Mouse (Mus musculus): ENCODE results near the gene Idh2. TPM values are rescaled to one million over a fixed set of nuclear protein-coding genes. Genes with fewer than 3 reads are reported as not detected.

Idh2 gene
- total RNA-seq, 1 experiment: 108 TPM

- DNase-seq (ENCODE audit: low read depth, low spot score): no peak
- peaks cover 26% of the 10 kb centered on the region; the same call in 1 of the 2 replicates for H3K36me3 ChIP-seq (ENCODE audit: control insufficient read depth, insufficient read depth, low read length, poor library complexity, severe bottlenecking)
- TF ChIP-seq ZNF384 (IDR thresholded peaks at IDR 0.05; ENCODE audit: low read depth, low read length) (no peak), CHD2 (IDR thresholded peaks at IDR 0.05; ENCODE audit: low read depth, low read length) (no peak), ZC3H11A (IDR thresholded peaks at IDR 0.05; ENCODE audit: borderline replicate concordance, low read depth, low read length) (no peak), HCFC1 (IDR thresholded peaks at IDR 0.05; ENCODE audit: borderline replicate concordance, insufficient read depth, low read length) (no peak), MAFK (IDR thresholded peaks at IDR 0.05; ENCODE audit: insufficient read depth, low read depth, low read length) (no peak)
- no peak overlapping the region for H3K27ac ChIP-seq (ENCODE audit: insufficient read depth, low read depth, low read length, poor library complexity, severe bottlenecking)
- H3K4me3 ChIP-seq (ENCODE audit: insufficient read depth in 1 of 2, low read depth in 1 of 2, low read length in 2 of 2, poor library complexity in 1 of 2, severe bottlenecking in 1 of 2): no peak overlapping the region
- H3K9me3 ChIP-seq (ENCODE audit: control insufficient read depth, insufficient read depth, low read depth, low read length): no peaks in the 10 kb centered on the region
- in situ Hi-C loops (cut with MboI; ENCODE audit: low sequenced_read_pairs in 2 of 2, unreplicated experiment in 2 of 2): no loop called here
- no peak overlapping the region for H3K9ac ChIP-seq (ENCODE audit: insufficient read depth, low read depth, low read length, poor library complexity, severe bottlenecking)
- peaks cover 15 to 50% of the 10 kb centered on the region in 2 experiments for H3K4me1 ChIP-seq (ENCODE audit: control insufficient read depth in 2 of 2, insufficient read depth in 2 of 2, low read length in 2 of 2, poor library complexity in 1 of 2)
Observed at GRCm38 (mm10) chr7:80073506-80073905, 41.7 kb downstream of the Idh2 start.

- Histone ChIP-seq H3K4me1 (ENCODE audit: control insufficient read depth in 2 of 2, insufficient read depth in 2 of 2, low read length in 2 of 2, poor library complexity in 1 of 2) (peaks cover 22 to 50% of the 10 kb centered on the region in 2 experiments), H3K9ac (ENCODE audit: insufficient read depth, low read depth, low read length, poor library complexity, severe bottlenecking) (no peak overlapping the region), H3K27ac (ENCODE audit: insufficient read depth, low read depth, low read length, poor library complexity, severe bottlenecking) (no peak overlapping the region), H3K36me3 (ENCODE audit: control insufficient read depth, insufficient read depth, low read length, poor library complexity, severe bottlenecking) (peaks cover 26% of the 10 kb centered on the region; the same call in 1 of the 2 replicates), H3K9me3 (ENCODE audit: control insufficient read depth, insufficient read depth, low read depth, low read length) (no peaks in the 10 kb centered on the region), H3K4me3 (ENCODE audit: insufficient read depth in 1 of 2, low read depth in 1 of 2, low read length in 2 of 2, poor library complexity in 1 of 2, severe bottlenecking in 1 of 2) (no peak overlapping the region)
- in situ Hi-C loops (cut with MboI; ENCODE audit: low sequenced_read_pairs in 2 of 2, unreplicated experiment in 2 of 2): no loop called here
- no peak for TF ChIP-seq CHD2 (IDR thresholded peaks at IDR 0.05; ENCODE audit: low read depth, low read length)
- no peak for TF ChIP-seq ZNF384 (IDR thresholded peaks at IDR 0.05; ENCODE audit: low read depth, low read length)
- DNase-seq (ENCODE audit: low read depth, low spot score): no peak
Observed at GRCm38 (mm10) chr7:80072297-80072696, 42.9 kb downstream of the Idh2 start.

- H3K27ac ChIP-seq (ENCODE audit: insufficient read depth, low read depth, low read length, poor library complexity, severe bottlenecking): no peak overlapping the region
- no peak overlapping the region for H3K4me3 ChIP-seq (ENCODE audit: insufficient read depth in 1 of 2, low read depth in 1 of 2, low read length in 2 of 2, poor library complexity in 1 of 2, severe bottlenecking in 1 of 2)
- H3K9me3 ChIP-seq (ENCODE audit: control insufficient read depth, insufficient read depth, low read depth, low read length): no peaks in the 10 kb centered on the region
- in situ Hi-C loops (cut with MboI; ENCODE audit: low sequenced_read_pairs in 2 of 2, unreplicated experiment in 2 of 2): no loop called here
- H3K4me1 ChIP-seq (ENCODE audit: control insufficient read depth in 2 of 2, insufficient read depth in 2 of 2, low read length in 2 of 2, poor library complexity in 1 of 2): peaks cover 25 to 46% of the 10 kb centered on the region in 2 experiments
- no peak overlapping the region for H3K9ac ChIP-seq (ENCODE audit: insufficient read depth, low read depth, low read length, poor library complexity, severe bottlenecking)
- no peak for TF ChIP-seq ZC3H11A (IDR thresholded peaks at IDR 0.05; ENCODE audit: borderline replicate concordance, low read depth, low read length)
- no peak for TF ChIP-seq HCFC1 (IDR thresholded peaks at IDR 0.05; ENCODE audit: borderline replicate concordance, insufficient read depth, low read length)
- TF ChIP-seq MAFK (IDR thresholded peaks at IDR 0.05; ENCODE audit: insufficient read depth, low read depth, low read length): no peak
- no peak for TF ChIP-seq ZNF384 (IDR thresholded peaks at IDR 0.05; ENCODE audit: low read depth, low read length)
- no peak for TF ChIP-seq CHD2 (IDR thresholded peaks at IDR 0.05; ENCODE audit: low read depth, low read length)
- DNase-seq (ENCODE audit: low read depth, low spot score): no peak
- H3K36me3 ChIP-seq (ENCODE audit: control insufficient read depth, insufficient read depth, low read length, poor library complexity, severe bottlenecking): peaks cover 26% of the 10 kb centered on the region; the same call in 1 of the 2 replicates
Observed at GRCm38 (mm10) chr7:80071209-80071608, 44.0 kb downstream of the Idh2 start.

GRCm38 (mm10) chr7:80069615-80070327, 45.4 kb downstream of the Idh2 start:
- H3K9ac ChIP-seq (ENCODE audit: insufficient read depth, low read depth, low read length, poor library complexity, severe bottlenecking): no peak overlapping the region
- no peak for DNase-seq (ENCODE audit: low read depth, low spot score)
- peaks cover 18 to 44% of the 10 kb centered on the region in 2 experiments for H3K4me1 ChIP-seq (ENCODE audit: control insufficient read depth in 2 of 2, insufficient read depth in 2 of 2, low read length in 2 of 2, poor library complexity in 1 of 2)
- in situ Hi-C loops (cut with MboI; ENCODE audit: low sequenced_read_pairs in 2 of 2, unreplicated experiment in 2 of 2): no loop called here
- H3K4me3 ChIP-seq (ENCODE audit: insufficient read depth in 1 of 2, low read depth in 1 of 2, low read length in 2 of 2, poor library complexity in 1 of 2, severe bottlenecking in 1 of 2): no peak overlapping the region
- peaks cover 23% of the 10 kb centered on the region; the same call in 1 of the 2 replicates for H3K36me3 ChIP-seq (ENCODE audit: control insufficient read depth, insufficient read depth, low read length, poor library complexity, severe bottlenecking)
- TF ChIP-seq ZC3H11A (IDR thresholded peaks at IDR 0.05; ENCODE audit: borderline replicate concordance, low read depth, low read length) (no peak), HCFC1 (IDR thresholded peaks at IDR 0.05; ENCODE audit: borderline replicate concordance, insufficient read depth, low read length) (no peak), MAFK (IDR thresholded peaks at IDR 0.05; ENCODE audit: insufficient read depth, low read depth, low read length) (no peak), CHD2 (IDR thresholded peaks at IDR 0.05; ENCODE audit: low read depth, low read length) (no peak), ZNF384 (IDR thresholded peaks at IDR 0.05; ENCODE audit: low read depth, low read length) (no peak)
- no peak overlapping the region; the same call in 1 of the 2 replicates for H3K27ac ChIP-seq (ENCODE audit: insufficient read depth, low read depth, low read length, poor library complexity, severe bottlenecking)
- H3K9me3 ChIP-seq (ENCODE audit: control insufficient read depth, insufficient read depth, low read depth, low read length): no peaks in the 10 kb centered on the region
